Mouse (Mus musculus): Measurements from ENCODE around the gene Syt3.

Gene Syt3

DNA sequence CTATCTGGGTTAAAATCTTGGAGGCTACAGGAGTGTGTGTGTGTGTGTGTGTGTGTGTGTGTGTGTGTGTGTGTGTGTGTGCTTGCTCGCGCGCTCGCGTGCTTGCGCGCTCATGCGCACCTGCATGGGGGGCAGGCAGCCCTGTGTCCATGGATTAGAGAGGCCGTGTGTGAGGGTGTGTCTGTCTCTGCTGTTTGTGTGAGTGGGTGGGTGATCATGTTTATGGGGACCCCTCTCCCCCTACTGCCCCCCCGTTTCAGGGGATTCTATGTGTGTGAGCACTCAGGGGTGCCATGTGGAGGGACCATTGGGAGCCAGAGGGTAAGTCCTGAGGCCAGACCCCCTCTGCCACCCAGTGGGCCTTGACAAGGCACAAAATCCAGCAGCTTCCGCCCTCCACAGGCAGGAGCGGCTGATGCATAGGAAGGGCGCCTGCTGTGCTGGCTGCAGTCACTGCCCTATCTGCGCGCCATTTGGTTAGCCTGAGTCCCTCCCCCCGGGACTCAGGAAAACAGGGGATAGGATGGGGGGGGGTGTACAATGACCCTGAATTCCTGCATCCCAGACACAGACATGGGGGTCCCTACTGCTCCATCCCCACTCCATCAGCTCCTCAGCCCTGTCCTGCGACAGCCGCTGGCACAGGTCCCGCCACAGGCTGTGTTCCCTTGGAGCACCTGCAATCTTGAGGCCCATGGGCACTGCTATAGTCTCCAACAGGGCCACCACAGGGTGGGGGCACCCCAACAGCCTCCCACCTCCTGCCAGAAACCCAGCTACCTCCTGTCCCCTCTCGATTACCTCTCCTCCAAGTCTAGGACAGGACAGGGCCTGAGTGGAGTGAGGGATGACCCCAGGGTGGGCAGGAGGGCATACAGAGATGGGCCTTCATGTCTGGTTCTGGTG is 59.6 kb downstream of the Syt3 start:
- no peak for DNase-seq (ENCODE audit: low read depth in 1 of 2, low spot score in 2 of 2)

GRCm38 (mm10) chr7:44444886-44445527 is 61.1 kb downstream of the Syt3 start:
- no peak for DNase-seq (ENCODE audit: low read depth in 1 of 2, low spot score in 2 of 2)

DNA sequence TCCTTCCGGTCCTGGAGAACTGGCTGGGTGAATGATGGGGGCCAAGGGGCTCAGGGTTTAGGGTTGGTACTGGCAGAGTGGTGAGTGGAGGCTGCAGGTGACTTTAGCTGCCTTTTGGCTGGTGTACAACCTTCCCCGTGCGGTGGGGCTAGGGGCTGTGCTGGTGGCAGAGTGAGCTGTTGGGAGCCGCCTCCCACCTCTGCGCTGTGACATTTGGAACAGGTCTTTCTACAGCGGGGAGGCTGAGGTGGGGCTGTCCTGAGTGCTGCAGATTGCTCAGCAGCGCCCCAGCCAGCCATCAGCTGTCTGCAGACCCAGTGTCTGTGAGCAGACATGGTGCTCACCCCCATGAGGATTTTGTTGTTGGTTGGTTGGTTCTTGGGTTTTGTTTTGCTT is 61.6 kb downstream of the Syt3 start:
- no peak for DNase-seq (ENCODE audit: low read depth in 1 of 2, low spot score in 2 of 2)

GRCm38 (mm10) chr7:44446070-44446855 is 62.4 kb downstream of the Syt3 start:
- no peak for DNase-seq (ENCODE audit: low read depth in 1 of 2, low spot score in 2 of 2)

Measured in monocyte, adult 2 months (primary cell).